Mouse (Mus musculus) bone marrow, adult 2 months (tissue): ENCODE measurements around the gene Nlrp4c.

Source experiments
- CTCF ChIP-seq: fragments of 200-500 bp; IDR thresholded peaks from 2 replicates; pipeline ENCODE4 v1.5.1; 2011; ENCODE audit warnings: low read length, control low read depth; ENCODE audit not compliant: control insufficient read depth, insufficient read depth
- POLR2A ChIP-seq: fragments of 200-500 bp; IDR thresholded peaks from 2 replicates; pipeline ENCODE4 v1.6.1; 2011; ENCODE audit warnings: low read depth, mild to moderate bottlenecking, control low read depth, low read length, borderline replicate concordance; ENCODE audit not compliant: control insufficient read depth

DNA sequence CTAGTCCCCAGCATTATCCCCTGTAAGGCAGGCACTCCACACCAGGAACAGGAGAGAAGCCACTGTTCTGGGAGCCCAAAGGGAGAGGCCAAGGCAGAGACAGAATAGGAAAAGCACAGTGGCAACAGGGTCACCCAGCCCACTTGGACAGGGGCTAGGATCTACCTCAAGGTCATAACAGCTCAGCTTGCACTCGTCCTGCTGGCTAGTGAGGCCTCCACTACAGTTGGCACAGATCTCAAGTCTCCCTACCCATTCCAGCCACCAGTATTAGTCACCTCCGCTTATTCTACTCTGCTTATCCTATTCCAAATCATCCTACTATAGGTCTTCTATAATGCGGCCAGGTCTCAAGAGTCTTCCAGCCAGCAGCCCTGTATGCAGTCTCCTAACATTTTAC lies 108.2 kb downstream of the Nlrp4c start:
- TF ChIP-seq CTCF = no peak
- no peak for TF ChIP-seq POLR2A
